Mouse (Mus musculus) lung, embryonic 14.5 days (tissue): Measurements from ENCODE around the gene Esrrb. TPM values are rescaled to one million over a fixed set of nuclear protein-coding genes. Genes with fewer than 3 reads are reported as not detected.

Experiments used
- ATAC-seq: fragments of 200-750 bp; cut with Nextera tagmentation; 2 replicates; pipeline ENCODE4 v1.8.0; 2017; ENCODE audit warnings: mild to moderate bottlenecking, moderate TSS enrichment, moderate library complexity; ENCODE audit not compliant: insufficient read depth
- DNase-seq: peaks from one replicate; pipeline ENCODE4 v3.0.0-alpha.2; 2015
- H3K27ac ChIP-seq: fragments of 300-500 bp; sonication (generic); 2 replicates; pipeline ENCODE4 v1.5.1; 2014; ENCODE audit warnings: low read depth, mild to moderate bottlenecking, moderate library complexity
- H3K27me3 ChIP-seq: fragments of 300-500 bp; sonication (generic); 2 replicates; pipeline ENCODE4 v1.6.1; 2014; ENCODE audit warnings: low read length, control low read depth; ENCODE audit not compliant: insufficient read depth
- H3K36me3 ChIP-seq: fragments of 300-500 bp; sonication (generic); 2 replicates; pipeline ENCODE4 v1.6.1; 2014; ENCODE audit warnings: control low read depth; ENCODE audit not compliant: insufficient read depth
- H3K4me1 ChIP-seq: fragments of 300-500 bp; sonication (generic); 2 replicates; pipeline ENCODE4 v1.6.1; 2014; ENCODE audit warnings: antibody characterized with exemption, control low read depth; ENCODE audit not compliant: insufficient read depth
- H3K4me2 ChIP-seq: fragments of 300-500 bp; sonication (generic); 2 replicates; pipeline ENCODE4 v1.6.1; 2014; ENCODE audit warnings: mild to moderate bottlenecking
- H3K4me3 ChIP-seq: fragments of 300-500 bp; sonication (generic); 2 replicates; pipeline ENCODE4 v1.5.1; 2014; ENCODE audit warnings: low read depth, low read length
- H3K9ac ChIP-seq: fragments of 300-500 bp; sonication (generic); 2 replicates; pipeline ENCODE4 v1.6.1; 2014
- H3K9me3 ChIP-seq: fragments of 300-500 bp; sonication (generic); 2 replicates; pipeline ENCODE4 v1.6.1; 2016; ENCODE audit warnings: low read depth, low read length, control low read depth
- CTCF ChIP-seq: IDR thresholded peaks from 2 replicates; pipeline ENCODE4 v1.5.1; 2016; ENCODE audit warnings: antibody characterized with exemption, low read depth
- WGBS: fragments of 180-500 bp; shearing (Covaris S2); extraction: QIAGEN DNeasy Blood & Tissue Kit; methylation state at CpG from one replicate; pipeline ENCODE4 v1.1.7; 2014; 5-methylcytosine and 5-hydroxymethylcytosine counted together
- polyA plus RNA-seq: library from polyadenylated mRNA; unstranded; fragments of >200 nt; fragmentation: Nextera tagmentation; extraction: Ambion mirVana; gene quantifications from 2 replicates; pipeline ENCODE4 v1.2.1, GENCODE M21; 2014

Gene Esrrb
- polyA plus RNA-seq, 1 experiment from 2014 or later, result 0.17 TPM

GRCm38 (mm10) chr12:86518746-86519145, 157.8 kb downstream of the Esrrb start:
- H3K9me3 ChIP-seq, result no peaks in the 10 kb centered on the region
- WGBS, result 19% methylated on average over 18 of the region's 18 CpGs
- H3K27me3 ChIP-seq, result peaks cover 7% of the 10 kb centered on the region; the same call in 1 of the 2 replicates
- ATAC-seq (no peak), DNase-seq (peak; percentile 27)
- no peak overlapping the region for H3K4me2 ChIP-seq
- no peak for TF ChIP-seq CTCF
- no peak overlapping the region for H3K27ac ChIP-seq
- H3K4me3 ChIP-seq, result no peak overlapping the region
- no peak overlapping the region for H3K9ac ChIP-seq
- H3K4me1 ChIP-seq, result no peaks in the 10 kb centered on the region
- no peaks in the 10 kb centered on the region for H3K36me3 ChIP-seq

GRCm38 (mm10) chr12:86534283-86534682, 173.4 kb downstream of the Esrrb start:
- H3K27me3 ChIP-seq, result no peaks in the 10 kb centered on the region
- no peak overlapping the region for H3K4me3 ChIP-seq
- no peak overlapping the region for H3K27ac ChIP-seq
- no peaks in the 10 kb centered on the region for H3K36me3 ChIP-seq
- WGBS, result 40% methylated on average over 2 of the region's 2 CpGs
- no peaks in the 10 kb centered on the region for H3K9me3 ChIP-seq
- H3K9ac ChIP-seq, result no peak overlapping the region
- DNase-seq (peak; percentile 60), ATAC-seq (no peak)
- no peak overlapping the region for H3K4me2 ChIP-seq
- TF ChIP-seq CTCF, result no peak
- no peaks in the 10 kb centered on the region for H3K4me1 ChIP-seq

GRCm38 (mm10) chr12:86537799-86538198, 176.9 kb downstream of the Esrrb start:
- no peak overlapping the region for H3K4me2 ChIP-seq
- no peaks in the 10 kb centered on the region for H3K4me1 ChIP-seq
- TF ChIP-seq CTCF, result no peak
- H3K9ac ChIP-seq, result no peak overlapping the region
- ATAC-seq (no peak), DNase-seq (no peak)
- H3K4me3 ChIP-seq, result no peak overlapping the region
- H3K27ac ChIP-seq, result no peak overlapping the region
- no peaks in the 10 kb centered on the region for H3K27me3 ChIP-seq
- no peaks in the 10 kb centered on the region for H3K9me3 ChIP-seq
- no peaks in the 10 kb centered on the region for H3K36me3 ChIP-seq

GRCm38 (mm10) chr12:86538711-86539110, 177.8 kb downstream of the Esrrb start:
- no peaks in the 10 kb centered on the region for H3K36me3 ChIP-seq
- H3K4me1 ChIP-seq, result no peaks in the 10 kb centered on the region
- ATAC-seq (no peak), DNase-seq (no peak)
- no peaks in the 10 kb centered on the region for H3K9me3 ChIP-seq
- WGBS, result 47% methylated on average over 4 of the region's 4 CpGs
- no peak for TF ChIP-seq CTCF
- no peak overlapping the region for H3K4me3 ChIP-seq
- H3K27ac ChIP-seq, result no peak overlapping the region
- no peaks in the 10 kb centered on the region for H3K27me3 ChIP-seq
- H3K4me2 ChIP-seq, result no peak overlapping the region
- no peak overlapping the region for H3K9ac ChIP-seq

GRCm38 (mm10) chr12:86539511-86539910, 178.6 kb downstream of the Esrrb start:
- TF ChIP-seq CTCF, result no peak
- DNase-seq, result no peak
- no peaks in the 10 kb centered on the region for H3K9me3 ChIP-seq
- H3K4me2 ChIP-seq, result no peak overlapping the region
- H3K27me3 ChIP-seq, result no peaks in the 10 kb centered on the region
- no peak for ATAC-seq
- WGBS, result 67% methylated on average over 4 of the region's 4 CpGs
- no peak overlapping the region for H3K27ac ChIP-seq
- no peaks in the 10 kb centered on the region for H3K36me3 ChIP-seq
- H3K4me3 ChIP-seq, result no peak overlapping the region
- H3K9ac ChIP-seq, result no peak overlapping the region
- no peaks in the 10 kb centered on the region for H3K4me1 ChIP-seq

GRCm38 (mm10) chr12:86547808-86548207, 186.9 kb downstream of the Esrrb start:
- TF ChIP-seq CTCF, result no peak
- WGBS, result 23% methylated on average over 8 of the region's 8 CpGs

GRCm38 (mm10) chr12:86553037-86553436, 192.1 kb downstream of the Esrrb start:
- ATAC-seq, result no peak
- WGBS, result 39% methylated on average over 10 of the region's 10 CpGs

More at GRCm38 (mm10) chr12:86547808-86548207, 186.9 kb downstream of the Esrrb start:
- no peaks in the 10 kb centered on the region for H3K36me3 ChIP-seq
- no peaks in the 10 kb centered on the region for H3K9me3 ChIP-seq
- H3K9ac ChIP-seq, result no peak overlapping the region
- ATAC-seq (no peak), DNase-seq (peak; percentile 85)
- H3K27ac ChIP-seq, result no peak overlapping the region
- H3K27me3 ChIP-seq, result no peaks in the 10 kb centered on the region
- H3K4me3 ChIP-seq, result no peak overlapping the region
- H3K4me1 ChIP-seq, result no peaks in the 10 kb centered on the region
- H3K4me2 ChIP-seq, result no peak overlapping the region

More at GRCm38 (mm10) chr12:86553037-86553436, 192.1 kb downstream of the Esrrb start:
- no peaks in the 10 kb centered on the region for H3K4me1 ChIP-seq
- no peak overlapping the region for H3K27ac ChIP-seq
- TF ChIP-seq CTCF, result no peak
- H3K36me3 ChIP-seq, result no peaks in the 10 kb centered on the region
- H3K4me3 ChIP-seq, result no peak overlapping the region
- H3K9me3 ChIP-seq, result no peaks in the 10 kb centered on the region
- no peak for DNase-seq
- H3K9ac ChIP-seq, result no peak overlapping the region
- H3K4me2 ChIP-seq, result no peak overlapping the region
- H3K27me3 ChIP-seq, result no peaks in the 10 kb centered on the region
